Mouse (Mus musculus): ENCODE measurements at regions not wholly inside any gene's neighbourhood (a gene's known extent, or its start where the extent isn't known, plus 50 kb on each side); places are given as distances from the start of the nearest gene placed in this dataset.
"Not testable (repeated sequence)": the region's sequence is repeated elsewhere in the genome, so short reads cannot be mapped to it uniquely, and the experiment has no call there.

- H3K9me3 ChIP-seq (ENCODE audit: control insufficient read depth, low read length) = no peaks in the 10 kb centered on the region
- no peak overlapping the region for H3K4me3 ChIP-seq (ENCODE audit: low read length)
- ATAC-seq (ENCODE audit: low read depth) = no peak
- WGBS = 73% methylated on average over 13 of the region's 13 CpGs
- no peak overlapping the region for H3K9ac ChIP-seq (ENCODE audit: low read length)
- H3K36me3 ChIP-seq (ENCODE audit: control insufficient read depth, insufficient read depth, low read length) = no peaks in the 10 kb centered on the region
- no peak overlapping the region for H3K4me2 ChIP-seq (ENCODE audit: low read depth, low read length)
- H3K4me1 ChIP-seq (replicated peaks; ENCODE audit: control insufficient read depth, insufficient read depth, low read length) = no peaks in the 10 kb centered on the region
- no peak overlapping the region for H3K27ac ChIP-seq (ENCODE audit: low read length)
- H3K27me3 ChIP-seq (ENCODE audit: control insufficient read depth, insufficient read depth, low read depth, low read length) = no peaks in the 10 kb centered on the region
These were observed 333.1 kb upstream of the Gm6657 start for GRCm38 (mm10) chr12:77860769-77861557.

- Histone ChIP-seq H3K27me3 (ENCODE audit: control insufficient read depth, insufficient read depth, low read depth, low read length) (no peaks in the 10 kb centered on the region), H3K4me3 (ENCODE audit: low read length) (no peak overlapping the region), H3K9me3 (ENCODE audit: control insufficient read depth, low read length) (no peaks in the 10 kb centered on the region), H3K9ac (ENCODE audit: low read length) (no peak overlapping the region), H3K4me1 (replicated peaks; ENCODE audit: control insufficient read depth, insufficient read depth, low read length) (no peaks in the 10 kb centered on the region), H3K27ac (ENCODE audit: low read length) (no peak overlapping the region), H3K36me3 (ENCODE audit: control insufficient read depth, insufficient read depth, low read length) (no peaks in the 10 kb centered on the region), H3K4me2 (ENCODE audit: low read depth, low read length) (no peak overlapping the region)
- ATAC-seq (ENCODE audit: low read depth) = no peak
- 45% methylated on average over 4 of the region's 4 CpGs for WGBS
These were observed 326.0 kb upstream of the Gm6657 start for GRCm38 (mm10) chr12:77867947-77868495.

- Histone ChIP-seq H3K9me3 (ENCODE audit: control insufficient read depth, low read length) (no peaks in the 10 kb centered on the region), H3K27me3 (ENCODE audit: control insufficient read depth, insufficient read depth, low read depth, low read length) (no peaks in the 10 kb centered on the region), H3K4me2 (ENCODE audit: low read depth, low read length) (no peak overlapping the region), H3K27ac (ENCODE audit: low read length) (no peak overlapping the region), H3K9ac (ENCODE audit: low read length) (no peak overlapping the region), H3K4me1 (replicated peaks; ENCODE audit: control insufficient read depth, insufficient read depth, low read length) (no peaks in the 10 kb centered on the region), H3K36me3 (ENCODE audit: control insufficient read depth, insufficient read depth, low read length) (no peaks in the 10 kb centered on the region), H3K4me3 (ENCODE audit: low read length) (no peak overlapping the region)
- no peak for ATAC-seq (ENCODE audit: low read depth)
- 74% methylated on average over 3 of the region's 3 CpGs for WGBS
These were observed 324.7 kb upstream of the Gm6657 start for GRCm38 (mm10) chr12:77869296-77869695.

GRCm38 (mm10) chr12:77887335-77887734, 306.7 kb upstream of the Gm6657 start:
- Histone ChIP-seq H3K9me3 (ENCODE audit: control insufficient read depth, low read length) (no peaks in the 10 kb centered on the region), H3K36me3 (ENCODE audit: control insufficient read depth, insufficient read depth, low read length) (no peaks in the 10 kb centered on the region), H3K27ac (ENCODE audit: low read length) (no peak overlapping the region), H3K4me1 (replicated peaks; ENCODE audit: control insufficient read depth, insufficient read depth, low read length) (no peaks in the 10 kb centered on the region), H3K4me2 (ENCODE audit: low read depth, low read length) (no peak overlapping the region), H3K4me3 (ENCODE audit: low read length) (no peak overlapping the region), H3K9ac (ENCODE audit: low read length) (no peak overlapping the region), H3K27me3 (ENCODE audit: control insufficient read depth, insufficient read depth, low read depth, low read length) (no peaks in the 10 kb centered on the region)
- WGBS = 73% methylated on average over 2 of the region's 2 CpGs
- no peak for ATAC-seq (ENCODE audit: low read depth)

- Histone ChIP-seq H3K9me3 (ENCODE audit: control insufficient read depth, low read length) (no peaks in the 10 kb centered on the region), H3K4me3 (ENCODE audit: low read length) (no peak overlapping the region), H3K27me3 (ENCODE audit: control insufficient read depth, insufficient read depth, low read depth, low read length) (no peaks in the 10 kb centered on the region), H3K27ac (ENCODE audit: low read length) (no peak overlapping the region), H3K4me1 (replicated peaks; ENCODE audit: control insufficient read depth, insufficient read depth, low read length) (no peaks in the 10 kb centered on the region), H3K36me3 (ENCODE audit: control insufficient read depth, insufficient read depth, low read length) (no peaks in the 10 kb centered on the region), H3K9ac (ENCODE audit: low read length) (no peak overlapping the region), H3K4me2 (ENCODE audit: low read depth, low read length) (no peak overlapping the region)
- WGBS = 75% methylated on average over 6 of the region's 6 CpGs
- ATAC-seq (ENCODE audit: low read depth) = no peak
These were observed 302.6 kb upstream of the Gm6657 start for GRCm38 (mm10) chr12:77891452-77891851.

GRCm38 (mm10) chr12:77894238-77894637, 299.8 kb upstream of the Gm6657 start:
- no peak overlapping the region for H3K27ac ChIP-seq (ENCODE audit: low read length)
- H3K4me1 ChIP-seq (replicated peaks; ENCODE audit: control insufficient read depth, insufficient read depth, low read length) = no peaks in the 10 kb centered on the region
- ATAC-seq (ENCODE audit: low read depth) = no peak
- no peak overlapping the region for H3K4me2 ChIP-seq (ENCODE audit: low read depth, low read length)
- H3K4me3 ChIP-seq (ENCODE audit: low read length) = no peak overlapping the region
- H3K9me3 ChIP-seq (ENCODE audit: control insufficient read depth, low read length) = no peaks in the 10 kb centered on the region
- no peaks in the 10 kb centered on the region for H3K27me3 ChIP-seq (ENCODE audit: control insufficient read depth, insufficient read depth, low read depth, low read length)
- H3K9ac ChIP-seq (ENCODE audit: low read length) = no peak overlapping the region
- H3K36me3 ChIP-seq (ENCODE audit: control insufficient read depth, insufficient read depth, low read length) = no peaks in the 10 kb centered on the region

GRCm38 (mm10) chr12:77895508-77895907, 298.5 kb upstream of the Gm6657 start:
- WGBS = 58% methylated on average over 2 of the region's 2 CpGs
- Histone ChIP-seq H3K4me2 (ENCODE audit: low read depth, low read length) (no peak overlapping the region), H3K36me3 (ENCODE audit: control insufficient read depth, insufficient read depth, low read length) (no peaks in the 10 kb centered on the region), H3K4me1 (replicated peaks; ENCODE audit: control insufficient read depth, insufficient read depth, low read length) (no peaks in the 10 kb centered on the region), H3K9me3 (ENCODE audit: control insufficient read depth, low read length) (no peaks in the 10 kb centered on the region), H3K27me3 (ENCODE audit: control insufficient read depth, insufficient read depth, low read depth, low read length) (no peaks in the 10 kb centered on the region), H3K4me3 (ENCODE audit: low read length) (no peak overlapping the region), H3K27ac (ENCODE audit: low read length) (no peak overlapping the region), H3K9ac (ENCODE audit: low read length) (no peak overlapping the region)
- no peak for ATAC-seq (ENCODE audit: low read depth)

GRCm38 (mm10) chr12:77898974-77899373, 295.1 kb upstream of the Gm6657 start:
- H3K27ac ChIP-seq (ENCODE audit: low read length); H3K9ac ChIP-seq (ENCODE audit: low read length); ATAC-seq (ENCODE audit: low read depth); H3K27me3 ChIP-seq (ENCODE audit: control insufficient read depth, insufficient read depth, low read depth, low read length); H3K4me2 ChIP-seq (ENCODE audit: low read depth, low read length); H3K36me3 ChIP-seq (ENCODE audit: control insufficient read depth, insufficient read depth, low read length); H3K4me1 ChIP-seq (replicated peaks; ENCODE audit: control insufficient read depth, insufficient read depth, low read length); H3K4me3 ChIP-seq (ENCODE audit: low read length); H3K9me3 ChIP-seq (ENCODE audit: control insufficient read depth, low read length): not testable (repeated sequence)
- 78% methylated on average over 2 of the region's 2 CpGs for WGBS

GRCm38 (mm10) chr12:77901254-77901653, 292.8 kb upstream of the Gm6657 start:
- Histone ChIP-seq H3K9ac (ENCODE audit: low read length) (no peak overlapping the region), H3K4me1 (replicated peaks; ENCODE audit: control insufficient read depth, insufficient read depth, low read length) (no peaks in the 10 kb centered on the region), H3K36me3 (ENCODE audit: control insufficient read depth, insufficient read depth, low read length) (no peaks in the 10 kb centered on the region), H3K4me2 (ENCODE audit: low read depth, low read length) (no peak overlapping the region), H3K27ac (ENCODE audit: low read length) (no peak overlapping the region), H3K27me3 (ENCODE audit: control insufficient read depth, insufficient read depth, low read depth, low read length) (no peaks in the 10 kb centered on the region), H3K9me3 (ENCODE audit: control insufficient read depth, low read length) (no peaks in the 10 kb centered on the region), H3K4me3 (ENCODE audit: low read length) (no peak overlapping the region)
- WGBS = 84% methylated on average over 1 of the region's 1 CpGs
- no peak for ATAC-seq (ENCODE audit: low read depth)

All from lung, embryonic 16.5 days (tissue).